Mouse (Mus musculus) liver, adult 2 months (tissue): ENCODE measurements around the gene Rapgef2.

Experiments
- CTCF ChIP-seq: fragments of 200-500 bp; IDR thresholded peaks from 2 replicates; pipeline ENCODE4 v1.5.1; 2011; ENCODE audit warnings: low read depth, low read length, control low read depth
- POLR2A ChIP-seq: fragments of 200-500 bp; IDR thresholded peaks from 2 replicates; pipeline ENCODE4 v1.6.1; 2011; ENCODE audit warnings: low read length, control low read depth; ENCODE audit not compliant: insufficient read depth; ENCODE audit errors: extremely low read depth

GRCm38 (mm10) chr3:79015621-79016474 is 270.5 kb downstream of the Rapgef2 start:
- TF ChIP-seq CTCF (no peak), POLR2A (no peak)
